Mouse (Mus musculus) MN1 (cell line): ENCODE measurements around the gene Dusp16.

Experiments
- DNase-seq: peaks from one replicate; pipeline ENCODE4 v3.0.0-alpha.2; 2016; ENCODE audit warnings: low spot score

Dusp16 gene

GRCm38 (mm10) chr6:134791251-134792118, 940 bp downstream of the Dusp16 start:
- DNase-seq, result peak; percentile 40

- DNase-seq, result no peak
Observed at GRCm38 (mm10) chr6:134789100-134789499, 3.3 kb downstream of the Dusp16 start.

GRCm38 (mm10) chr6:134786426-134786825, 6.0 kb downstream of the Dusp16 start:
- DNase-seq, result no peak

GRCm38 (mm10) chr6:134782900-134783299, 9.5 kb downstream of the Dusp16 start:
- DNase-seq, result no peak

DNA sequence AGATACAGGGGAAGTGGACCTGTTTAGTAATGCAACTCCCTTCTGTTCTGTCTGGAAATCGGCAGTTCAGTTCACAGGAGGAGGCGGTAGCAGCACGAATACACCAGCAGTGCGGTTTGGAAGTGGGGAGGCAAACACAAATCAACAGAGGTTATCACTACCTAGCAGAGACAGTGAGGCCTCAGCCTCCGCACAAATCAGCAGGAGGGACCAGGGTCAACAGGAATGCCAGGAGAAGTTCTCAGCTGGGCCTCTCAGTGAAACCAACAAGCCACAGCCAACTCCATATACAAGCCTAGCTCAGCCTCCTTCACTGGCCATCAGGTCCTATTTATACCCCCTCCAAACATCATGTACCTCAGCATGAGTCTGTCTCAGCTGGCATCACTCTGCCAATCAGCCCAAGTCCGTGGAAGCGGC, 10.9 kb downstream of the Dusp16 start:
- no peak for DNase-seq

- no peak for DNase-seq
Observed at GRCm38 (mm10) chr6:134780024-134780423, 12.4 kb downstream of the Dusp16 start.

GRCm38 (mm10) chr6:134773961-134774360, 18.5 kb downstream of the Dusp16 start:
- DNase-seq, result no peak

- no peak for DNase-seq
Observed at GRCm38 (mm10) chr6:134773292-134773893, 19.0 kb downstream of the Dusp16 start.

- DNase-seq, result no peak
Observed at GRCm38 (mm10) chr6:134770339-134770738, 22.1 kb downstream of the Dusp16 start.

- no peak for DNase-seq
Observed at GRCm38 (mm10) chr6:134764441-134765061, 27.9 kb downstream of the Dusp16 start.

DNA sequence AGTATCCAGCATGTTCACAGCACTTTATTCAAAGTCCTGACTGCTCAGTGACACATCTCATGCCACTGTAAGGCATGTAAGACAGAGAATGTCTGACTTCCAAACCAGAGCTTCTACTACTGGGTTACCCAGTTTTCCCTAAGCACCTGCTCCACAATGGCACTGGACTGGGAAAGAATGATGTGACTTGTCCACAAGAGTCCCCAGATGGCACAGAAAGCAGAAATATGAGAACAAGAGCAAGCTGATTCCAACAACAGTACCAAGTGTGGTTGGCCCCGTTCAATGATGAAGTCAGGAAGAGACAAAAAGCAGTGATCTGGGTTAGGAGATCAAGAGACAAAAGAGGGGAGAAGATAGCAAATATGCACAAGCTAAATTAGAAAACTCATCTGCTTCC, 29.0 kb downstream of the Dusp16 start:
- no peak for DNase-seq

- DNase-seq, result no peak
Observed at GRCm38 (mm10) chr6:134761808-134762207, 30.6 kb downstream of the Dusp16 start.

- no peak for DNase-seq
Observed at GRCm38 (mm10) chr6:134760926-134761544, 31.4 kb downstream of the Dusp16 start.

GRCm38 (mm10) chr6:134756058-134756457, 36.4 kb downstream of the Dusp16 start:
- DNase-seq, result no peak

DNA sequence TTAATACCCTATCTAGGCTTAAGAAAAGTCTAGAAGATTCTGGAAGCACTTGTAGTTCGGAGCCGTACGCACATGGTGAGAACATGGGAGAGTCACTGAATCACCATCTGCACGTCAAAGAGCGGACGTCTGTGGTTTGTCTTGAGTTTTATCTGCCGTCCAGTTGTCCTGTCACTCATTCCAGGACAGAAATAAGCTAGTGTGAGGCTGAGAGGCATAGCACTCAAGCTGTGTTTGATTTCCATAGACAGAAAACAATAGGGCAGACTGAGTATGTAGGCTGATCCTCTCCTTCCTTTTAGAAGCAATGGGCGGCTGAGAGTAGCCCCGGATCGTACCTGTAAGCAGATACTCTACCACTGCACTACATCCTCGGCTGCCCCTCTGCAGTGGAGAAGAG, 38.6 kb downstream of the Dusp16 start:
- no peak for DNase-seq

- no peak for DNase-seq
Observed at GRCm38 (mm10) chr6:134753412-134753811, 39.0 kb downstream of the Dusp16 start.

GRCm38 (mm10) chr6:134751883-134752647, 40.4 kb downstream of the Dusp16 start:
- no peak for DNase-seq

GRCm38 (mm10) chr6:134751087-134751486, 41.3 kb downstream of the Dusp16 start:
- no peak for DNase-seq

DNA sequence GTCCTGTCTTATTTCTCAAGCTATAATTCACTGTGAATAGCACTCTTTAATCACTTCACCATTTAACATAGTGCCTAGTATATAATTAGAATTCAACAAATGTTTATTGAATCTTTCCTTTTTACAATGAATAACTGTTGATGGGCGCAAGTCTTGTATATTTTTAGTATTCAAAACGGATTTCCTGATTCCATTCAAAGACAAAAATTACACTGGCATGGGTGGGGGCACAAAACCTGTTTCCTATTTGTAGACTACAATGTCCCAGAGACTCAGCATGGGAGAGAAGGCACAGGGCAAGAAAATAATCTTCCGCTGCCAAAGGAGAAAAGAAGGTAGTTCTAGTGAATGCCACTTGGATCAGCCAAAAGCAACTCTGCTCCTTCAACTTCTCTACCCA, 44.3 kb downstream of the Dusp16 start:
- DNase-seq, result no peak

DNA sequence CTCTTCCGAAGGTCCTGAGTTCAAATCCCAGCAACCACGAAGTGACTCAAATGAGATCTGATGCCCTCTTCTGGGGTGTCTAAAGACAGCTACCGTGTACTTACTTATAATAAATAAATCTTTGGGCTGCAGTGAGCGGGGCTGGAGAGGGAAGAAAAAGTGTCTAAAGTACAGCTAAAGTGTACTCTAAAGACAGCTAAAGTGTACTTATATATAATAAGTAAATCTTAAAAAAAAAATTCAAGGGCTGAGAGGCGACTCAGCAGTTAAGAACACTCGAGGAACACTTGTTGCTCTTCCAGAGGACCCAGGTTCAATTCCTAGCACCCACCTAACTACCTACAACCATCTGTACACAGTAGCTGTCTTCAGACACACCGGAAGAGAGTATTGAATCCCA, 46.5 kb downstream of the Dusp16 start:
- no peak for DNase-seq

DNA sequence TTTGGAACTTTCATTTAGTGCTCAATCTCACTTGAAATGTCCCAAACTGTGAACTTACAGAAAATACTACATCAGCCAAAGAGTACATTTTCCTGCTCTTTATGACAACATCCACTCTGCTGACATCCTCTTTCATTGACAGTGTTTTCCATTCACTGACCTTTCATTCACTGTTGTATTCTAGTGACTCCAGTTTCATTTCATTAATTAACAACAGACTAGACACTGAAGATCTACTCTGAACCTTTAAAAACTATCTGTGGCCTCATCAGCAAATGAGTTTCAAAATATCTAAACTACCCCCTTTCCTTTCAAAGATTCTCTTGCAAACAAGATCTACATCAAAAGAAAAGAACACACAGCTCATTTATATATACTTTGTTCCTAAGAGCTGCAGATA, 48.9 kb downstream of the Dusp16 start:
- no peak for DNase-seq

- no peak for DNase-seq
Observed at GRCm38 (mm10) chr6:134736853-134737252, 55.6 kb downstream of the Dusp16 start.
